ENCODE assay signal across 9 mouse cellular contexts in genomic region chr3:134654051-134654450, GRCm38 (mm10).
DNase-seq lines count a peak whose midpoint lies in the region; ATAC-seq and TF ChIP-seq lines count a peak whose summit lies in the region.
"Had no signal": no experiment of that assay in that cellular context is flagged by ENCODE, and none has a peak within 500 bp of the region (broad histone marks: within the 10 kb centered on the region; RNA-seq: fewer than 3 reads in every experiment).

No protein-coding gene starts in this region.

- H3K9me3 ChIP-seq in kidney, embryonic 15.5 days (replicated peaks) = no peaks in the 10 kb centered on the region
- H3K9me3 ChIP-seq in hindbrain, embryonic 12.5 days (replicated peaks) = no peaks in the 10 kb centered on the region
- H3K9me3 ChIP-seq in midbrain, embryonic 15.5 days = no peaks in the 10 kb centered on the region
- H3K9me3 ChIP-seq: embryonic facial prominence, embryonic 13.5 days had no signal

- H3K4me1 ChIP-seq in kidney, embryonic 15.5 days = no peaks in the 10 kb centered on the region
- no peaks in the 10 kb centered on the region for H3K4me1 ChIP-seq in hindbrain, embryonic 12.5 days
- no peaks in the 10 kb centered on the region for H3K4me1 ChIP-seq in midbrain, embryonic 15.5 days
- H3K4me1 ChIP-seq: embryonic facial prominence, embryonic 13.5 days had no signal

- CTCF ChIA-PET in Patski (lab: Charles Lee) = interaction anchor here (1.1 to 1.5 kb wide), 2 partner anchors 10 to 11 kb away, joined by 3 to 4 read pairs; no protein-coding TSS in a partner anchor

- POLR2A ChIA-PET in Patski (lab: Charles Lee) = no interaction called here

- H3K27ac ChIP-seq in kidney, embryonic 15.5 days = no peak overlapping the region
- no peak overlapping the region for H3K27ac ChIP-seq in hindbrain, embryonic 12.5 days
- H3K27ac ChIP-seq in midbrain, embryonic 15.5 days = no peak overlapping the region
- H3K27ac ChIP-seq: embryonic facial prominence, embryonic 13.5 days had no signal

- H3K36me3 ChIP-seq in kidney, embryonic 15.5 days = no peaks in the 10 kb centered on the region
- no peaks in the 10 kb centered on the region for H3K36me3 ChIP-seq in hindbrain, embryonic 12.5 days
- H3K36me3 ChIP-seq in midbrain, embryonic 15.5 days (replicated peaks) = no peaks in the 10 kb centered on the region
- H3K36me3 ChIP-seq: embryonic facial prominence, embryonic 13.5 days had no signal

- peak; percentile 77; the same call in 1 of the 2 replicates for ATAC-seq in kidney, embryonic 15.5 days (replicated peaks; ENCODE audit: low FRiP score)
- no peak for ATAC-seq in Patski
- peak; percentile 66; the same call in 1 of the 2 replicates for ATAC-seq in hindbrain, embryonic 12.5 days (ENCODE audit: low FRiP score)
- ATAC-seq in midbrain, embryonic 15.5 days (replicated peaks) = peak; percentile 92

- no peak overlapping the region for H3K9ac ChIP-seq in kidney, embryonic 15.5 days
- no peak overlapping the region for H3K9ac ChIP-seq in hindbrain, embryonic 12.5 days
- no peak overlapping the region for H3K9ac ChIP-seq in midbrain, embryonic 15.5 days
- H3K9ac ChIP-seq: embryonic facial prominence, embryonic 13.5 days had no signal

- in situ Hi-C loops in Patski (cut with MboI; ENCODE audit: low pct_unique_long_range_greater_than_20kb) = loop anchor here (5.0 to 25.0 kb wide), 2 partner anchors 553 to 1083 kb away; no protein-coding TSS in a partner anchor

- H3K4me2 ChIP-seq in kidney, embryonic 15.5 days = no peak overlapping the region
- no peak overlapping the region for H3K4me2 ChIP-seq in hindbrain, embryonic 12.5 days (replicated peaks)
- no peak overlapping the region for H3K4me2 ChIP-seq in midbrain, embryonic 15.5 days
- H3K4me2 ChIP-seq: embryonic facial prominence, embryonic 13.5 days had no signal

- peak; percentile 39 for TF ChIP-seq CTCF in Patski (IDR thresholded peaks at IDR 0.05)

- 30% methylated on average over 4 of the region's 4 CpGs for WGBS in kidney, embryonic 15.5 days
- WGBS in hindbrain, embryonic 12.5 days = 44% methylated on average over 4 of the region's 4 CpGs
- WGBS in midbrain, embryonic 15.5 days = 27% methylated on average over 4 of the region's 4 CpGs

- H3K4me3 ChIP-seq in kidney, embryonic 15.5 days (replicated peaks) = no peak overlapping the region
- H3K4me3 ChIP-seq in hindbrain, embryonic 12.5 days = no peak overlapping the region
- no peak overlapping the region for H3K4me3 ChIP-seq in midbrain, embryonic 15.5 days
- H3K4me3 ChIP-seq: embryonic facial prominence, embryonic 13.5 days had no signal

- H3K27me3 ChIP-seq in kidney, embryonic 15.5 days = no peaks in the 10 kb centered on the region
- no peaks in the 10 kb centered on the region for H3K27me3 ChIP-seq in Patski
- no peaks in the 10 kb centered on the region for H3K27me3 ChIP-seq in hindbrain, embryonic 12.5 days
- H3K27me3 ChIP-seq in midbrain, embryonic 15.5 days (replicated peaks) = no peaks in the 10 kb centered on the region
- H3K27me3 ChIP-seq: embryonic facial prominence, embryonic 13.5 days had no signal

- no peak for DNase-seq in kidney, adult 18-20 months
- no peak for DNase-seq in Patski (ENCODE audit: low read depth, low spot score)
- no peak for DNase-seq in yolk sac, embryonic 10.5 days (ENCODE audit: low spot score)
- no peak for DNase-seq in thymus, postnatal 4 days
- DNase-seq in gastrocnemius, adult 8-10 months (ENCODE audit: low spot score in 2 of 2) = no peak
